Mouse (Mus musculus): Measurements from ENCODE around the gene Gm13306. TPM values are rescaled to one million over a fixed set of nuclear protein-coding genes. Genes with fewer than 3 reads are reported as not detected.

Gm13306 gene
- not detected in 2 replicates for polyA plus RNA-seq (2012; rRNA removed)

DNA sequence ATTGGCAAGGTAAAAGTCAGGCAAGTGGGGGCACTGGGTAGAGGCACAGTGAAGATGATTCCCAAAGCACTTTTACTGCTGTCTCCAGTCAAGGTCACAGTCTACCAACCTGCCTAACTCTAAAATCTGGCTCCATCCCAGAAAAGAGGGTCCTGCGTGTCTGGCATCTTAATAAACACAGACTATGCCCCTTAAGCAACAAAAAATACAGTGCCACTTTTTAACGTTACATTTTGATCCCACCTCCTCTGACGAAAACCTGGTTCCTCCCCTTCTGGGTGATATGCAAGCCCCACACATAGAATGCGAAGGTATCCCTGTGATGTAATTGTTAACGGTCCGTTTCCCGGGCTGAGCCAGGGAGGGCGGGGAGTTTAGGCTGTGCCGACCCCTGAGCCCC is at the start of gene Gm13306:
TSS of gene Gm13306 (plus strand) at position 301 of the 400 bp plus-strand sequence.

DNA sequence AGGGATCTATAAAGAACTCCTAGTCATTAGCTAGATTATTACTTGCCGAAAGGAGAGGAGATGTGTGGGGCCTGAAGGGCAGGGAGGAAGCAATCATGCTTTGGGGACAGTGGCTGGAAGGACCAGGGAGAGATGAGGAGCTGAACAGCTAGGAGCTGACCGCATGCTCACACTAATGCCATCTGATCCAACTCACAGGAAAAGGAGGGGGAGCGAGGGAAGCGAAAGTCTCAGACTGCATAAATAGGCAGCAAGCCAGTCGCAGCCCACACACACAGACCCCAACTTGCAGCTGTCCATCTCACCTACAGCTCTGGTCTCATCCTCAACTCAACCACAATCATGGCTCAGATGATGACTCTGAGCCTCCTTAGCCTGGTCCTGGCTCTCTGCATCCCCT is 38.7 kb upstream of the Gm13306 start, which contains the start of gene Gm13304:
TSS of gene Gm13304 (plus strand) at position 301 of the 400 bp plus-strand sequence.

DNA sequence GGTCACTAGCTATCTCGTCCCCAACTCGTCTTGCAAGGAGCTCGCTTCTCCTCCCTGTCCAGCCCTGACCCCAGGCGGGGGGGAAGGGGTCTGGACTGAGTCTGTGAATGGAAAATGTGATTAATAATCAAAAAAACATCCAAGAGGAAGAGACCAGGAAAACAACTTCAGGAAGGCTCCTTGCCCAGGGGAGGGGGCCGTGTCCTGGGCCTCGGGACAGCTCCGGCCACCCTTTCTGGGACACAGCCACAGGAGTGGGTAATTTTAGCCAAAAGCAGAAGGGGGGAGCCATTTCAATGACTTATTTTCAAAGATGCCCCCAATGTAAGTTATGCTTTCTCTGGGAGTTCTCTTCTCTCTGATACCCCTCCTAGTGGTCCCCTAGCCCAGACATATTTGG is 15.3 kb downstream of the Gm13306 start, which contains the start of gene Gm13305:
TSS of gene Gm13305 (minus strand) at position 101 of the 400 bp plus-strand sequence.

Other genes with a start within 250 kb of the Gm13306 start
- not detected in 2 replicates for gene Gm21541, start 249.8 kb upstream of the Gm13306 start, polyA plus RNA-seq (2012; rRNA removed)
- gene Gm20878, start 211.9 kb upstream of the Gm13306 start, polyA plus RNA-seq (2012; rRNA removed) = 0.24 and 0.64 TPM in 2 replicates
- gene Fam205a4, start 187.4 kb upstream of the Gm13306 start, polyA plus RNA-seq (2012; rRNA removed) = 0.01 and 0.02 TPM in 2 replicates
- gene Gm21093, start 118.7 kb upstream of the Gm13306 start, polyA plus RNA-seq (2012; rRNA removed) = not detected in 2 replicates
- gene Gm3893, start 62.2 kb upstream of the Gm13306 start, polyA plus RNA-seq (2012; rRNA removed) = not detected in 2 replicates
- not detected in 2 replicates for gene Gm13304, start 38.6 kb upstream of the Gm13306 start, polyA plus RNA-seq (2012; rRNA removed)
- 0.07 TPM in 1 of 2 replicates, not detected in the other for gene Gm13305, start 15.2 kb downstream of the Gm13306 start, polyA plus RNA-seq (2012; rRNA removed)
- gene Gm10600, start 87.2 kb downstream of the Gm13306 start, polyA plus RNA-seq (2012; rRNA removed) = not detected in 2 replicates
- not detected in 2 replicates for gene Ccl21b, start 102.3 kb downstream of the Gm13306 start, polyA plus RNA-seq (2012; rRNA removed)
- not detected in 2 replicates for gene Gm21953, start 140.8 kb downstream of the Gm13306 start, polyA plus RNA-seq (2012; rRNA removed)
- gene Fam205a3, start 164.9 kb downstream of the Gm13306 start, polyA plus RNA-seq (2012; rRNA removed) = not detected in 2 replicates